Mouse (Mus musculus) lung, postnatal 0 days (tissue): ENCODE measurements around the gene Etv5.

Source experiments
- CTCF ChIP-seq: IDR thresholded peaks from 2 replicates; pipeline ENCODE4 v1.5.1; 2016; ENCODE audit warnings: antibody characterized with exemption, mild to moderate bottlenecking
- EP300 ChIP-seq: IDR thresholded peaks from 2 replicates; pipeline ENCODE4 v1.6.1; 2016; ENCODE audit warnings: antibody characterized with exemption, mild to moderate bottlenecking, control low read depth

DNA sequence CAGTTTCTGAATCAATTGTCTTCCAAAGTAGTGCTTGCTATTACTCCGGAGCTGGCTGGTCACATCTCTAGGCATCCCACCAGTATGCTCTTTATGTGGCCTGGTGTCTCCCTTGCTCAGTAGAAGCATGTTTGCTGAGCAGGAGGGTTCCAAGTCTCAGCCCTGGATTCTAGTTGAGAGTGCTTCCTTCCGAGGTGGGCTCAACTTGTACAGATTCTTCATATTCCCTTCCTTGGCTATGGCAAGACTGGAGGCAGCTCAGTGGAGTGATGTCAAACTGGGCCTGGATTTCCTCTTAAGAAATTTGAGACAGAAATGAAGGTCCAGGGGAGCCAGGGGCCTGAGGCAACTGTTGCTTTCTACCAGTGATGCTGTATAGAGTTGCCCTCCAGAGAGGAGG is 27.6 kb upstream of the Etv5 start:
- TF ChIP-seq CTCF (no peak), EP300 (no peak)
